Mouse (Mus musculus): ENCODE measurements around the gene Stab1. TPM values are rescaled to one million over a fixed set of nuclear protein-coding genes. Genes with fewer than 3 reads are reported as not detected.
A peak's percentile ranks its signal among the peaks of the same experiment; 100 is the strongest.

The Stab1 gene
- polyA plus RNA-seq, 1 experiment from 2014 or later: 32.3 TPM

DNA sequence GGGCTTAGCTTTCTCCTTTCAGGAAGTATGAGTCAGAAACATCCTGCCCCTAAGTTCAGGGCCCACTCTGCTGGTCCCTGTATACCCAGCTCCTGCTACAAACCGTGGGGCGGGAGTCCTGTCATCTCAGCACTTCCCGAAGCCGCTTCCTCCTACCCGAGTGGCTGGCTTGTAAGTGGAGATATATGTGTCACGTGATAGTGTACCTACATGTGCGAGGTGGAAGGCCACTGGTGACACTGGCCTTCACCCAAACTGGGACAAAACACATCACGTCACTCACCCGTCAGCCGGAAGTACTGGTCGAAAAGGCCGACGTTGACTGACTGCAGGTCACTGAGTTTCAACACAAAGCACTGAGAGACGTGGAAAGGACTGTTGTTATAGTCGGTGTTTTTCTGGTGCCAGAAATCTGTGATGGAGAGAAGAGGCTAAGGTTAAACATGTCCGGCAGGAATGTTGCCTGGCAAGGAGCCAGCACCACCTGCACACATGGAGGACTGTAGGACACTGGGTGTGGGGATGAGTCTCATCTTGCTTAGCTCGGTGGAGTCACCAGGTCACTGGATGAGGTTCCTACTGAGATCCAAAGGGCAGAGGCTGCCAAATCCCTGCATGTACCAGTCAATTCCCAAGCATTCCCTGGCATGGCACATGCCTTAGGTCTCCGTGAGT, 4.5 kb upstream of the Stab1 start:
- Histone ChIP-seq H3K27ac (no peak overlapping the region), H3K27me3 (replicated peaks) (no peaks in the 10 kb centered on the region), H3K9ac (no peak overlapping the region), H3K4me2 (replicated peaks) (no peak overlapping the region), H3K4me1 (replicated peaks) (no peaks in the 10 kb centered on the region), H3K9me3 (no peaks in the 10 kb centered on the region), H3K36me3 (peaks cover 75% of the 10 kb centered on the region), H3K4me3 (replicated peaks) (no peak overlapping the region)
- WGBS: 75% methylated on average over 18 of the region's 18 CpGs
- ATAC-seq: no peak

DNA sequence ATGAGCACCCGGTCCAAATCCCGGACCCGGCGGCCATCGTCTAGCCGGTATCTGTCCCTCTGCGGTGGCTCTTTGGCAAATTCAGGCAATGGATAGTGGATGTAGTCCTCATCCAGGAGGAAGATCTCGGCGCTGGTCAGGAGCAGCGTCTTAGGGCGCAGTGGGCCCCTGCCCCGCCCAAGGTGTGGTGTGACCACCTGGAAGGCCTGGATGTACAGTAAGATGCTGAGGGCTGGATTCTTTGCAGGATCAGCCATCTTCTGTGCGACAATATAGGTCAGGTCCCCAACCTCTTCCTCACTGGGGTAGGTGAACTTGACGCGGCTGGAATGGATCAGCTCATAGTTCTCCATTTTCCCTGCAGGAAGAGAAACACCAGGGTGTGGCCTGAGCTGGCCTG, 3.4 kb upstream of the Stab1 start:
- peaks cover 65% of the 10 kb centered on the region for H3K36me3 ChIP-seq
- no peak overlapping the region for H3K4me2 ChIP-seq (replicated peaks)
- WGBS: 93% methylated on average over 15 of the region's 15 CpGs
- no peak overlapping the region for H3K27ac ChIP-seq
- H3K9me3 ChIP-seq: no peaks in the 10 kb centered on the region
- H3K27me3 ChIP-seq (replicated peaks): no peaks in the 10 kb centered on the region
- no peak overlapping the region for H3K9ac ChIP-seq
- no peak overlapping the region for H3K4me3 ChIP-seq (replicated peaks)
- no peak for ATAC-seq
- no peaks in the 10 kb centered on the region for H3K4me1 ChIP-seq (replicated peaks)

DNA sequence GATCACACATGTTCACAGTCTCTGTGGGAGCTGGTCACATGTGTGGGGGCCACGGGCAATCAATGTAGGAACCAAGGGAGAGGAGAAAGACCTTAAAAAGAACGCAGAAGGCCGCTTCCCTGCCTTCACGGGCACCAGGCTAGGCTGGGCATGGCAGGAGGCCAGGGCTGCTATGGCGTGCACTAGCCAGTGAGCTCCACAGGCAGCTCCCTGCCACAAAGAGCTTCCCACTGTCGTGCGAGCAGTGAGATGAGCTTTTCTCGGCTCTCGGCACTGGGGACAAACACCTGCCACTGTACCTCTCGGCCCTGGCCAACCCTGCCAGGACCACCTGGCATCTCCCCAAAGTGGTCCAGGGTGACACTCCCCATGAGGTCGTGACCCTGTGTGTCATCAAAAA, 2.9 kb upstream of the Stab1 start:
- Histone ChIP-seq H3K4me3 (replicated peaks) (no peak overlapping the region), H3K27ac (no peak overlapping the region), H3K9me3 (no peaks in the 10 kb centered on the region), H3K9ac (no peak overlapping the region), H3K4me1 (replicated peaks) (peaks cover 2% of the 10 kb centered on the region; the same call in 1 of the 2 replicates), H3K4me2 (replicated peaks) (no peak overlapping the region), H3K36me3 (peaks cover 61% of the 10 kb centered on the region), H3K27me3 (replicated peaks) (no peaks in the 10 kb centered on the region)
- WGBS: 88% methylated on average over 11 of the region's 11 CpGs
- ATAC-seq: no peak

DNA sequence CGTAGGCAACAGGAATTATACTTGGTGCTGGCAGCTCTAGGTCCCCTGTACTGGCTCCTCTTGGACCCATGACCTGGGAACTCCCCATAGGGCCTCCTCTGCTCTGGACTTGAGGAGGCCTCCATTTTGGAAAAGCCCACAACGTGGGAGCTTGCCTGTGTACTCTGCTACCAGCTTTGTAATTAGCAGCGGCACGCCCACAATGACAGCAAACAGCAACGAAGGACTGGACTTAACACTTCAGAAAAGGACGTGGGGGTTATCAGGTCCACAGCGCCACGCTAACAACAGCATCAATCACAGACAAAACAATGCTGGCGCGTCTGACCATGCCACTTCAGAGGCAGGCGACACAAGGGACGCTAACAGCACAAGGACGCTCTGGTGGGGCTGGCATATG, 2.5 kb upstream of the Stab1 start:
- H3K9ac ChIP-seq: no peak overlapping the region
- 83% methylated on average over 13 of the region's 13 CpGs for WGBS
- H3K9me3 ChIP-seq: no peaks in the 10 kb centered on the region
- no peak overlapping the region for H3K4me2 ChIP-seq (replicated peaks)
- H3K4me3 ChIP-seq (replicated peaks): no peak overlapping the region
- no peaks in the 10 kb centered on the region for H3K27me3 ChIP-seq (replicated peaks)
- H3K4me1 ChIP-seq (replicated peaks): peaks cover 4% of the 10 kb centered on the region; the same call in 1 of the 2 replicates
- H3K36me3 ChIP-seq: peaks cover 57% of the 10 kb centered on the region
- H3K27ac ChIP-seq: no peak overlapping the region
- no peak for ATAC-seq

DNA sequence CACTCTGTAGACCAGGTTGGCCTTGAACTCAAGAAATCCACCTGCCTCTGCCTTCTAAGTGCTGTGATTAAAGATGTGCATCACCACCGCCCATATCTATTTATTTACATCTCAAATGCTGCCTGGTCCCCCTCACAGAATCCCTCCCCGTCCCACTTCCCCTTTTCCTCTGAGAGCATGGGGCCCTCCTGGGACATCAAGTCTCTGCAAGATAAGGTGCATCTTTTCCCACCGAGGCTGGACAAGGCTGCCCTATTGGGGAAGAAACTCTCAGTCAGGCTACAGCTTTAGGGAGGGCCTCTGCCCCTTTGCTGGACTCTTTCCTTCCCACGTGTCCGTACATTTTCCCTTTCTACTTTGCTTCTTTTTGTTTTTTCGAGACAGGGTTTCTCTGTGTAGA, 1.1 kb upstream of the Stab1 start:
- no peak for ATAC-seq
- Histone ChIP-seq H3K27me3 (replicated peaks) (no peaks in the 10 kb centered on the region), H3K27ac (no peak overlapping the region), H3K4me1 (replicated peaks) (peaks cover 4% of the 10 kb centered on the region; the same call in 1 of the 2 replicates), H3K4me2 (replicated peaks) (no peak overlapping the region), H3K36me3 (peaks cover 42% of the 10 kb centered on the region), H3K4me3 (replicated peaks) (no peak overlapping the region), H3K9me3 (no peaks in the 10 kb centered on the region), H3K9ac (no peak overlapping the region)
- 70% methylated on average over 6 of the region's 6 CpGs for WGBS

DNA sequence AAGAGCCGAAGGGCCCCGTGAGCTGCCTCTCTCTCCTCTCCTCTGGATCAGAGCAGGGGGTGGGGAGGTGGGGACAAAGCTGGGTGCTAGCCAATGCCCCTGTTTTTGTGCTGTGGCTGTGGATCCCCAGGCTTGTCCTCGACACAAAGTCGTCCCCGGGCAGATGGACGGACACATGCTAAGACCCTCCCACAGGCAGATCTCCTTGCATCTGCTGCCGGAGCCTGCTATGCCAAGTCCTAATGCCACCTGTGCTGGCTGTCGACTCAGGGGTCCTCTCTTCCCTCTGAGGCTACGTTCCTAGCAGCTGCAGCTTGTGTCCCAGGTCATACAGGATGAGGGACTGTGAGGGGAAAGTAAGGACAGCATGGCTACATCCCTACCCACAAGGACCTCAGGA, 1.6 kb downstream of the Stab1 start:
- peak overlapping the region; percentile 11 for H3K4me3 ChIP-seq (replicated peaks)
- ATAC-seq: no peak

DNA sequence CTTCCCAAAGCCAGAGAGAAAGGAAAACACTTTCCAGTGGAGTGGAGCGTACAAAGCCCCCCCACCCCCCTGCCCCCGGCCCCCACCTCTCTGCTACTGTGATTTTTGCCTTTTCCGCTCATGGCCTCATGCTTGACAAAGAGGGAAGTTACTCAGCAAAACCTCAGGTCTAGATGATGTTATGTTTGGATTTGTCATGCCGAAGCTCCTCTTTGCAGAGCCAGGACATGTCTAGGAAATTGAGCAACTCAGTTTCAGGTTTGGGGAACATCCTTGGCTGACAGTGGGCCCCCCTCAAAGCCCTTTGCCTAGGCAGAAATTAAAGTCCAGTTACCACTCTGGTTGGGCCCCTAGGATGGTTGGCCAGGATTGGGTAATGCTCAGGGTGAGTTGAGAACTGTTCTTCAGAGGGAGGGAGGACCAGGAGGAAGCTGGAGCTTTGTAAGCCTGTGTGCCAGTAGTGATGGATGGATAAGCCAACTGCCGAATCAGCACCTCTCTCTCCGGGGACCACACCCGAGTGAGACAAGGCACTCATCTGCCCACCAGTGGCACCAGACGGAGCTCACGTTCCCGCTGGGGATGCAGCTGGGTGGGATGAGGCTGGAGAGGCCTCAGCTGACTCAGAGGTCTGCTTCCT, 2.3 kb downstream of the Stab1 start:
- Histone ChIP-seq H3K4me2 (replicated peaks) (peak overlapping the region; percentile 38; the same call in 1 of the 2 replicates), H3K4me1 (replicated peaks) (peaks cover 4% of the 10 kb centered on the region; the same call in 1 of the 2 replicates), H3K36me3 (peaks cover 8% of the 10 kb centered on the region), H3K9me3 (no peaks in the 10 kb centered on the region), H3K27me3 (replicated peaks) (no peaks in the 10 kb centered on the region), H3K4me3 (replicated peaks) (no peak overlapping the region), H3K27ac (peak overlapping the region; percentile 38; the same call in 1 of the 2 replicates), H3K9ac (no peak overlapping the region)
- WGBS: 47% methylated on average over 10 of the region's 10 CpGs
- ATAC-seq: no peak

More for the DNA sequence above, 1.6 kb downstream of the Stab1 start:
- no peak overlapping the region for H3K27ac ChIP-seq
- no peak overlapping the region for H3K9ac ChIP-seq
- no peaks in the 10 kb centered on the region for H3K9me3 ChIP-seq
- WGBS: 58% methylated on average over 9 of the region's 9 CpGs
- peaks cover 4% of the 10 kb centered on the region; the same call in 1 of the 2 replicates for H3K4me1 ChIP-seq (replicated peaks)
- peaks cover 15% of the 10 kb centered on the region for H3K36me3 ChIP-seq
- H3K4me2 ChIP-seq (replicated peaks): peak overlapping the region; percentile 38
- H3K27me3 ChIP-seq (replicated peaks): no peaks in the 10 kb centered on the region

DNA sequence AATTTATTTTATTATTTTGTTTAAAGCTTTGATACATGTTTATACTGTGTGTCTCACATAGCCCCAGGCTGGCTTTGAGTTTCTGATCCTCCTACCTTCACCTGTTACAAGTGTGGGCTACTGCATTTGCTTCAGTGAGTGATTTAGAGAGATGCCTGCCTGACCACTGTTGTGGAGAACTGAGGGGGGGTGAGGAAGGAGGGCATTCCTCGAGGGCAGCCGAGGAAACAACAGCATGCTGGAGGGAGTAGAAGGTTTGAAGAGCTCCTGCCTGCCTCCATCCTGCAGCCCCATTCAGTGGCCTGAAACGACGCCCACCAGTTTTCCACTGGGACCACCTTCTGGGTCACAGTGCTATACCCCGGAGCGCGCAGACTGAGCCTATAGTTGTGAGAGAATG, 3.0 kb downstream of the Stab1 start:
- Histone ChIP-seq H3K9ac (no peak overlapping the region), H3K27ac (no peak overlapping the region), H3K36me3 (peaks cover 2% of the 10 kb centered on the region; the same call in 1 of the 2 replicates), H3K4me2 (replicated peaks) (no peak overlapping the region), H3K27me3 (replicated peaks) (no peaks in the 10 kb centered on the region), H3K4me1 (replicated peaks) (peaks cover 4% of the 10 kb centered on the region; the same call in 1 of the 2 replicates), H3K9me3 (no peaks in the 10 kb centered on the region), H3K4me3 (replicated peaks) (no peak overlapping the region)
- ATAC-seq: no peak
- 59% methylated on average over 7 of the region's 7 CpGs for WGBS

DNA sequence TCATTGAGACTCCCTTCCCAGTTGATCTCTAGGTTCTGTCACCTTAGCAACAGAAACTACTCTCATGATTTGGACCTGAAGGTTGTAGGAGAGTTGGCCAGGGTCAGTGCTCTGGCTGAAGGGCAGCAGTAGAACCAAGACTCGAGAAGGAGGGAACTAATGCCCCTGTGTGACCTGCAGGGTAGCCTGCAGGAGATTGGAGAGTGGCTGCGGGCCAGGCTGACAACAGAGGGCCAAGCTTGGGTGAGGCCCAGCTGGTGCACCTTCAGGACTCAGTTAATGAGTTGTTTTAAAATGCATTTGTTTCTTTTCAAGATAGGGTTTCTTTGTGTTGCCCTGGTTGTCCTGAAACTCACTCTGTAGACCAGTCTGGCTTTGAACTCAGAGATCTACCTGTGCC, 3.4 kb downstream of the Stab1 start:
- Histone ChIP-seq H3K9ac (no peak overlapping the region), H3K4me2 (replicated peaks) (no peak overlapping the region), H3K9me3 (no peaks in the 10 kb centered on the region), H3K4me3 (replicated peaks) (no peak overlapping the region), H3K27me3 (replicated peaks) (no peaks in the 10 kb centered on the region), H3K4me1 (replicated peaks) (peaks cover 4% of the 10 kb centered on the region; the same call in 1 of the 2 replicates), H3K36me3 (no peaks in the 10 kb centered on the region), H3K27ac (no peak overlapping the region)
- no peak for ATAC-seq
- 65% methylated on average over 2 of the region's 2 CpGs for WGBS

DNA sequence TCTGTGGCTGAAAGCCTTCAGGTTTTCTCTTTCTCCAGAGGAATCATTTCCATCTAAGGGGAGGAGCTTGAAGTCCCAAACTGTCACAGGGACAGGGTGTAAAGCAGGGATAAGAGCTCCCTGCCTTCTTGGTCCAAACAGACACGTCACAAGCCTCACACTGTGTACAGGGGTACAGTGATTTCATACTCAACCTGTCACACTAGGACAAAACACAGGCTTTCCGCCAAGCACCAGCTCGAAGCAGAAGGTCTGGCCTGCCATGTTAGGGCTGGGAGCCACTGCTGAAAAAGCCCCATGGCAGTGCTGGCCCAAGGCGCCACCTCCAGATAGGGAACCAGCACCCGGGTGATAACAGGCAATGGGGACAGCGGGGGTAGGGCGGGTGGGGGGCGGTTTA, 4.4 kb downstream of the Stab1 start:
- ATAC-seq: no peak
- H3K27ac ChIP-seq: no peak overlapping the region
- no peaks in the 10 kb centered on the region for H3K27me3 ChIP-seq (replicated peaks)
- no peaks in the 10 kb centered on the region for H3K36me3 ChIP-seq
- WGBS: 67% methylated on average over 8 of the region's 8 CpGs
- no peaks in the 10 kb centered on the region for H3K9me3 ChIP-seq
- H3K9ac ChIP-seq: no peak overlapping the region
- H3K4me1 ChIP-seq (replicated peaks): peaks cover 4% of the 10 kb centered on the region; the same call in 1 of the 2 replicates
- no peak overlapping the region for H3K4me2 ChIP-seq (replicated peaks)
- no peak overlapping the region for H3K4me3 ChIP-seq (replicated peaks)

DNA sequence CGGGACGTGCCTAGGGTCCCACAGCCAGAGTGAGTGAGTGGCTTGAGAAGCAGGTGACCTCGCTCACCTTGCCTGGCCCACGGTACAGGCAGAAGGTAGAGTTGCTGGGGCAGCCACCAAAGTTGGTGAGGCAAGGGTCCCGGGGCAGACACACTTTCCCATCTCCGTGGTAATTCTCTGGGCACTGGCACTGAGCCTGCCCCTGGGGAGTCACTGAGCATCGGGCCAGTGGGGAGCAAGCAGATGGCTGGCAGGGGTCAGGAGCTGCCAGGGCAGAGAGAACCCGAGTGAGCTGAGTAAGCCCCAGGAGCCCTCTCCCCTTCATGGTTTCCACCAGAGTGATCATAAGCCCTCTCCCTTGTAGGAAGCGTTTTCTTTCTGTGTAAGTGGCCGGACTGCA, 6.8 kb downstream of the Stab1 start:
- H3K27me3 ChIP-seq (replicated peaks): no peaks in the 10 kb centered on the region
- H3K9me3 ChIP-seq: no peaks in the 10 kb centered on the region
- no peak overlapping the region for H3K9ac ChIP-seq
- ATAC-seq: no peak
- H3K4me1 ChIP-seq (replicated peaks): peaks cover 4% of the 10 kb centered on the region; the same call in 1 of the 2 replicates
- H3K4me2 ChIP-seq (replicated peaks): no peak overlapping the region
- no peak overlapping the region for H3K27ac ChIP-seq
- no peaks in the 10 kb centered on the region for H3K36me3 ChIP-seq
- H3K4me3 ChIP-seq (replicated peaks): no peak overlapping the region
- 78% methylated on average over 10 of the region's 10 CpGs for WGBS

DNA sequence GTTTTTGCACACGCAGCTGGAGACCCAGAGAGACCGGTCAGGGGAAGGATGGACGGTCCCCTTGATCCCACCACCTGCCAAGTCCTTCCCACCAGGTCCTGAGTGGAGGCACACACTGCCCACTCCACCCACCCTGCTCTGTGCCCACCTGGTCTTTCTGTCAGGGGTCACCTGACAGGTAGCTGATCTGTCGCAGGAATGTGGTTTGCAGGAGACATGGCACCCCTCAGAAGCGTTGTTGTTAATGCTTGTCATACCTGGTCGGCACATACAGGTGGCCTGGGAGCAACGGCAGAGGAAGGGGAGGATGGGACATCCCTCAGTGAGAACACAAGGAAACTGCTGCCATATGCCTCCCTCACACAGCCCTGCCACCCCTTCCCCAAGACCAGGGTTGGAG, 7.2 kb downstream of the Stab1 start:
- no peaks in the 10 kb centered on the region for H3K27me3 ChIP-seq (replicated peaks)
- H3K4me2 ChIP-seq (replicated peaks): no peak overlapping the region
- H3K9me3 ChIP-seq: no peaks in the 10 kb centered on the region
- no peaks in the 10 kb centered on the region for H3K36me3 ChIP-seq
- no peaks in the 10 kb centered on the region for H3K4me1 ChIP-seq (replicated peaks)
- H3K27ac ChIP-seq: no peak overlapping the region
- ATAC-seq: no peak
- WGBS: 87% methylated on average over 7 of the region's 7 CpGs
- no peak overlapping the region for H3K9ac ChIP-seq
- H3K4me3 ChIP-seq (replicated peaks): no peak overlapping the region

Measured in intestine, embryonic 15.5 days (tissue).